Mouse (Mus musculus) CH12.LX (cell line): ENCODE data around the gene Fbrsl1. TPM values are rescaled to one million over a fixed set of nuclear protein-coding genes. Genes with fewer than 3 reads are reported as not detected.

ENCODE experiments used
- DNase-seq: peaks from one replicate; pipeline ENCODE4 v3.0.0-alpha.2; 2013; ENCODE audit errors: extremely low read depth
- H3K27ac ChIP-seq: 2 replicates; pipeline ENCODE4 v1.5.1; 2012; ENCODE audit warnings: low read depth, mild to moderate bottlenecking, control low read depth, moderate library complexity; ENCODE audit not compliant: insufficient read depth
- H3K27me3 ChIP-seq: replicated peaks from 2 replicates; pipeline ENCODE3; 2012; ENCODE audit warnings: inconsistent platforms
- H3K36me3 ChIP-seq, 2 experiments: replicated peaks in 1 of 2; 2 replicates each; pipeline versions ENCODE3 to v1.6.1; 2012; ENCODE audit warnings: inconsistent platforms in 1 of 2, low read length in 1 of 2, mild to moderate bottlenecking in 1 of 2, mixed read lengths in 1 of 2, moderate library complexity in 1 of 2; ENCODE audit not compliant: control insufficient read depth in 1 of 2, insufficient read depth in 1 of 2
- H3K4me1 ChIP-seq, 2 experiments: 2 replicates each; pipeline ENCODE4 v1.6.1; 2012; ENCODE audit warnings: inconsistent platforms in 1 of 2, moderate library complexity in 1 of 2; ENCODE audit not compliant: insufficient read depth in 2 of 2, control insufficient read depth in 1 of 2
- H3K4me2 ChIP-seq: 2 replicates; pipeline ENCODE4 v1.6.1; 2012; ENCODE audit warnings: low read depth, mild to moderate bottlenecking, control low read depth; ENCODE audit not compliant: poor library complexity, insufficient read depth, severe bottlenecking
- H3K4me3 ChIP-seq, 3 experiments: fragments of 150-350 bp in 1 of 3; sonication (generic) in 1 of 3; replicated peaks in 1 of 3; 2 replicates each; pipeline versions ENCODE3 to v1.5.1; 2011 to 2012; ENCODE audit warnings: low read depth in 2 of 3, low read length in 2 of 3, mild to moderate bottlenecking in 2 of 3, moderate library complexity in 2 of 3, control low read depth in 1 of 3, improper control_type of control experiment in 1 of 3, inconsistent platforms in 1 of 3, mixed read lengths in 1 of 3; ENCODE audit not compliant: poor library complexity in 1 of 3
- H3K79me2 ChIP-seq: replicated peaks from 2 replicates; pipeline ENCODE4 v1.6.1; 2012; ENCODE audit warnings: mild to moderate bottlenecking, moderate library complexity; ENCODE audit not compliant: control insufficient read depth, poor library complexity, insufficient read depth, severe bottlenecking; ENCODE audit errors: extremely low read depth
- H3K9ac ChIP-seq: 2 replicates; pipeline ENCODE4 v1.6.1; 2012; ENCODE audit warnings: low read depth, mild to moderate bottlenecking, control low read depth, moderate library complexity; ENCODE audit not compliant: insufficient read depth
- H3K9me3 ChIP-seq: replicated peaks from 2 replicates; pipeline ENCODE3; 2012; ENCODE audit warnings: low read length, inconsistent platforms, mixed read lengths
- CHD1 ChIP-seq: IDR thresholded peaks from 2 replicates; pipeline ENCODE4 v1.6.1; 2012; ENCODE audit warnings: low read depth, low read length, improper control_type of control experiment, inconsistent platforms
- ELF1 ChIP-seq: IDR thresholded peaks from 2 replicates; pipeline ENCODE4 v1.6.1; 2014; ENCODE audit warnings: low read depth, mild to moderate bottlenecking, inconsistent platforms, low read length, improper control_type of control experiment
- ETS1 ChIP-seq: conservative IDR thresholded peaks from 2 replicates; pipeline ENCODE4 v1.6.1; 2012; ENCODE audit warnings: low read depth, mild to moderate bottlenecking, inconsistent platforms, low read length, improper control_type of control experiment, moderate library complexity
- IRF4 ChIP-seq: IDR thresholded peaks from 2 replicates; pipeline ENCODE4 v1.6.1; 2014; ENCODE audit warnings: low read depth, mild to moderate bottlenecking, inconsistent platforms, low read length, improper control_type of control experiment
- JUN ChIP-seq: IDR thresholded peaks from 2 replicates; pipeline ENCODE4 v1.6.1; 2011; ENCODE audit warnings: low read depth, mild to moderate bottlenecking, low read length, improper control_type of control experiment, moderate library complexity; ENCODE audit not compliant: insufficient read depth
- JUND ChIP-seq: conservative IDR thresholded peaks from 2 replicates; pipeline ENCODE4 v1.6.1; 2011; ENCODE audit warnings: low read depth, low read length, improper control_type of control experiment
- MAFK ChIP-seq: IDR thresholded peaks from 2 replicates; pipeline ENCODE4 v1.6.1; 2011; ENCODE audit warnings: low read length, improper control_type of control experiment; ENCODE audit not compliant: insufficient replicate concordance
- MEF2A ChIP-seq: IDR thresholded peaks from 2 replicates; pipeline ENCODE4 v1.6.1; 2014; ENCODE audit warnings: low read depth, mild to moderate bottlenecking, inconsistent platforms, low read length, improper control_type of control experiment, borderline replicate concordance
- NELFE ChIP-seq: IDR thresholded peaks from 2 replicates; pipeline ENCODE4 v1.6.1; 2011; ENCODE audit warnings: low read depth, low read length, improper control_type of control experiment
- NRF1 ChIP-seq: IDR thresholded peaks from 2 replicates; pipeline ENCODE4 v1.6.1; 2014; ENCODE audit warnings: low read depth, mild to moderate bottlenecking, inconsistent platforms, low read length, improper control_type of control experiment, moderate library complexity
- POLR2A ChIP-seq: IDR thresholded peaks from 2 replicates; pipeline ENCODE4 v1.6.1; 2011; ENCODE audit warnings: low read depth, mild to moderate bottlenecking, improper control_type of control experiment, low read length
- RAD21 ChIP-seq: IDR thresholded peaks from 2 replicates; pipeline ENCODE4 v1.6.1; 2011; ENCODE audit warnings: low read depth, mild to moderate bottlenecking, low read length, improper control_type of control experiment, moderate library complexity
- TBP ChIP-seq: conservative IDR thresholded peaks from 2 replicates; pipeline ENCODE4 v1.6.1; 2011; ENCODE audit warnings: low read depth, low read length, improper control_type of control experiment
- UBTF ChIP-seq: IDR thresholded peaks from 2 replicates; pipeline ENCODE4 v1.6.1; 2012; ENCODE audit warnings: low read depth, mild to moderate bottlenecking, inconsistent platforms, low read length, improper control_type of control experiment, moderate library complexity
- USF1 ChIP-seq: IDR thresholded peaks from 2 replicates; pipeline ENCODE4 v1.6.1; 2014; ENCODE audit warnings: low read depth, mild to moderate bottlenecking, inconsistent platforms, low read length, improper control_type of control experiment
- ZC3H11A ChIP-seq: IDR thresholded peaks from 2 replicates; pipeline ENCODE4 v1.6.1; 2012; ENCODE audit warnings: low read depth, mild to moderate bottlenecking, inconsistent platforms, low read length, improper control_type of control experiment
- ZKSCAN1 ChIP-seq: IDR thresholded peaks from 2 replicates; pipeline ENCODE4 v1.6.1; 2012; ENCODE audit warnings: low read depth, inconsistent platforms, low read length, improper control_type of control experiment, borderline replicate concordance
- dilution Hi-C: fragments of 300-500 bp; cut with MboI; formaldehyde crosslinking; loops from 2 replicates; pipeline ENCODE4 v1.14.3; 2020; ENCODE audit warnings: low sequenced_read_pairs; ENCODE audit not compliant: extremely low pct_unique_long_range_greater_than_20kb, extremely low pct_ligation_motif_present
- in situ Hi-C: fragments of 300-500 bp; cut with MboI; formaldehyde crosslinking; loops from 3 replicates; pipeline ENCODE4 v1.14.3; 2019; ENCODE audit warnings: low sequenced_read_pairs, low pct_ligation_motif_present, low pct_unique_long_range_greater_than_20kb, mixed read lengths
- polyA plus RNA-seq: library from polyadenylated mRNA; unstranded; fragments of >175 nt; gene quantifications from 2 replicates; pipeline ENCODE4 v1.2.1, GENCODE M21; 2012; ENCODE audit warnings: low read depth; ENCODE audit not compliant: insufficient read length
- total RNA-seq, 2 experiments: library from RNA; depleted of rRNA; stranded (reverse); fragments of 300-350 nt in 1 of 2; fragments of >200 nt in 1 of 2; gene quantifications; 2 replicates each; pipeline ENCODE4 v1.2.3; 2012 to 2014

Fbrsl1 gene
- total and polyA plus RNA-seq, 3 experiments: 3.0 to 32.0 (median 9.8) TPM

GRCm38 (mm10) chr5:110342648-110343284, 105.5 kb downstream of the Fbrsl1 start, which contains the start of gene P2rx2:
P2rx2 (minus strand) TSS chr5:110343212.
- Histone ChIP-seq H3K36me3 (peaks cover 10 to 50% of the 10 kb centered on the region in 2 experiments), H3K79me2 (no peaks in the 10 kb centered on the region), H3K4me3 (no peak within 1 kb of the TSS), H3K9me3 (no peaks in the 10 kb centered on the region), H3K27ac (no peak within 1 kb of the TSS), H3K27me3 (no peaks in the 10 kb centered on the region), H3K9ac (no peak within 1 kb of the TSS), H3K4me2 (no peak within 1 kb of the TSS), H3K4me1 (no peaks in the 10 kb centered on the region)
- TF ChIP-seq NRF1 (no peak), NELFE (no peak), TBP (no peak), ZKSCAN1 (no peak), MEF2A (no peak), CHD1 (no peak), JUN (no peak), USF1 (no peak), MAFK (no peak), RAD21 (no peak), ETS1 (no peak)
- dilution Hi-C loops (no loop called here), in situ Hi-C loops (no loop called here)
- DNase-seq: no peak

DNA sequence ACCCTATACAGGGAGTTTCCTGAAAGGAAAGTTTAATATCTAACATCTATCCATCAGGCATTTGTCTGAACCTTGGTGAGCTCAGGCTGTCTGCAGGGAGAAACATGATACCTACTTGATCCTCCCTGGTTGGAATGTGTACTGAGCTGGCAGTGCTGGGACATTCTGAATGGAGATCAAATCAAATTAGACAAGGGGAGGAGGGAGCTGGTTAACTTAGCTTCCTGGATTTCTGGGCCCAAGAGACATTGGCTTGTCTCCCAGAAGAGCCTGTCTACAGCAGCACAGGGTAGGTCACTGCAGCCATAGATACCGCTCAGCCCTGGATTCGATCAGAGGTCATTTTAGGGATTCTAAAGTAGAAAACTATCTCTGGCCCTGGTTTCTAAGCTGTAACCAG, 109.5 kb downstream of the Fbrsl1 start:
- H3K27ac ChIP-seq: no peak overlapping the region
- H3K4me3 ChIP-seq: no peak overlapping the region
- H3K79me2 ChIP-seq: no peaks in the 10 kb centered on the region
- H3K9ac ChIP-seq: no peak overlapping the region
- dilution Hi-C loops: no loop called here
- no peak overlapping the region for H3K4me2 ChIP-seq
- no peaks in the 10 kb centered on the region for H3K27me3 ChIP-seq
- H3K36me3 ChIP-seq: peaks cover 48 to 89% of the 10 kb centered on the region in 2 experiments
- H3K4me1 ChIP-seq: no peaks in the 10 kb centered on the region
- in situ Hi-C loops: no loop called here
- H3K9me3 ChIP-seq: no peaks in the 10 kb centered on the region
- DNase-seq: no peak
- TF ChIP-seq MAFK (no peak), CHD1 (no peak), ELF1 (no peak), POLR2A (no peak), IRF4 (no peak), UBTF (no peak), JUND (no peak), ZC3H11A (no peak)
